Mouse (Mus musculus): Measurements from ENCODE around the gene Lrrn2. TPM values are rescaled to one million over a fixed set of nuclear protein-coding genes. Genes with fewer than 3 reads are reported as not detected.

Gene Lrrn2
- total RNA-seq, 2 experiments from 2014 or later = 218 to 236 TPM

DNA sequence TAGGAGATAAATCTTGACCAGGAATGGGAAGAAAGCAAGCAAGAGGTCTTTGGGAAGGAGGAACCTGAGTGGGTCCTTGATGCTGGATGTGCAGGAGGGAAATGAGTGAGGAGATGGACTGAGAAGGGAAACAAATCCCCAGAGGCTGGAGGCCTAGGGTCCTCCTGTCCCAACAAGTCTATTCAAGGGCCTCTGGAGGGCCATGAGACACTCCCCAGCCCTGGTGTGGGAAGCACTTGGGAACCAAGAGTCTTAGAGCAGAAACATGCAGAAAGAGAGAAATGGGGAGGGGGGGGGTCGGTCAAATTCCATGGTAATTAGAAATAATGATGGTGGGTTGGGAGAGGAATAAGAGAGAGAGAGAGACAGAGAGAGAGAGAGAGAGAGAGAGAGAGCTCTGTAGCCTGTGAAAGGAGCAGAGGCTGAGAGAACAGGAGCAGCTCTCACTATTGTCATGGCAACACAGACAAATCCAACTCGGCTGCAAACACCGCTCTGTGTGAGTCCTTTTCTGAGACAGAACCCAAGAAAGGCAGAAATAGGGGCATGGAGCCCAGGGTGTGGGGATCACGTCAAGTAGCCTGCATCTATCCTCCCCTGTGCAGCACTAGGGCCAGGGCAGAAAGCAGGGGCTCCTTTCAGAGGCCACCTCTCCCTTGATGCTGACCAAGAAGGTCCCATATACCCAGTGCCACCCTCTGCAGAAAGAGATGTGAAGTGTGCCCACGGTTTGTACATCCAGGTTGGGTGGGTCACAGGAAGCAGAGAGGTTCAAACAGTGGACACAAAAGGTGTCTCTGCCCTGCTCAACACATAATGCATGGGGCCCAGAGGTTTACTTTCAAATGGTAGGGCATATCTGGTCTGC lies 21.3 kb upstream of the Lrrn2 start:
- TF ChIP-seq CTCF (conservative IDR thresholded peaks at IDR 0.05) = no peak
- H3K27ac ChIP-seq = peak overlapping the region; percentile 79

DNA sequence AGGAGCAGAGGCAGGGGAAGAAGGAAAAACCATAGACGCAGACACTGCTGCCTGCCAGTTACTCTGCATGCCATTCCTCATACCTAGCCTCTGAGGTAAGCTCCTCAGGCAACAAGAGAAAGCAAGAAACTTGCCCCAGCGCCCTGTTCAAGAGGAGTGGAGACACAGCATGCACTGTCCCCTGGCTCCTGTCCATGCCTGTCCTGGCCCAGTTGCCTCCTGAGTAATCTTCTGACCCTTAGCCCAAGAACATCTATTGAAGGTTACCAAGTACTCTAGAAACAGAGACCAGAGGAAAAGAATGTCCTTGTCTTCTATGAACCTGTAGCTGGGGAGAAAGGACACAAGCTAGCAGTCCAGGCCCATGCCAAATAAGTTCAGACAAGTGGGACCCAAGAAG lies 15.9 kb upstream of the Lrrn2 start:
- no peak overlapping the region for H3K4me3 ChIP-seq

More for the DNA sequence above, 21.3 kb upstream of the Lrrn2 start:
- no peak overlapping the region for H3K4me3 ChIP-seq
- DNase-seq (ENCODE audit: low spot score in 2 of 2) = peak; percentile 44 to 55

DNA sequence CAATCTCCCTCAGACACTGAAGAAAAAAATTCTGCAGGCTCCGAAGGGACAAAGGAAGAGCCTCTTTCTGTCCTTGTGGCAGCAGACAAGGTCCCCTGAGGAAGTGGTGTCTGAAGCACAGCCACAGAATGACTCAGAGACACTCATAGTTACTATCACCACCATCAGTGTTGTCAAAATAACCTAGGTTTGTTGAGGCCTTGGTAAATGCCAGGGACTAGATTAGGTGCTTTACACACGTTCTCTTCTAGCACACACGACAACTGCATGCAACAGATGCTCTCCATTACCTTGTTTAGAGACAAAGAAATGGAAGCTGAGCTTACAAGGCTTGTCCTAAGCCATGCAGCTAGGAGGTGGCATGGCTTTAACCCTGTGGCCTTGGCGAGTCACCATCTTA lies 14.5 kb upstream of the Lrrn2 start:
- H3K27ac ChIP-seq = no peak overlapping the region
- no peak for TF ChIP-seq CTCF (conservative IDR thresholded peaks at IDR 0.05)
- no peak for DNase-seq (ENCODE audit: low spot score in 2 of 2)
- no peak overlapping the region for H3K4me3 ChIP-seq

More for the DNA sequence above, 15.9 kb upstream of the Lrrn2 start:
- no peak for DNase-seq (ENCODE audit: low spot score in 2 of 2)
- TF ChIP-seq CTCF (conservative IDR thresholded peaks at IDR 0.05) = no peak
- H3K27ac ChIP-seq = no peak overlapping the region

DNA sequence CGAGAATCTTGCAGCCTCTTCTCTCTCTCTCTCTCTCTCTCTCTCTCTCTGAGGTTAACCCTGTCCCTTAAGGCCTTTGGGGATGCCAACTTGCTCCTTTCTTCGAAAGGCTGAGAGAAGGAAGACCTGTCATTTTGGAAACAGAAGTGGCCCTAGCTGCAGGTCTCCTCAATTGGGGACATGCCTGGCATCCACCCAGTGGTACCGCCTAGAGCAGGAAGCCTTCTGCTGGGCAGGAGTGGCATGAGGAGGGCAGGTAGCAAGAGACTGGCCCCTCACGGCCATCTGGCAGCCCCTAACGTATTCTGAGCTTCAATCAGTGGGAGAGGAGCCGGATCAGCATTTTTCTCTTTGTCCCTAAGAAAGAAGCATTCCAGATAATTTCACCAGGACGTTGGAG lies 9.7 kb upstream of the Lrrn2 start:
- Histone ChIP-seq H3K4me3 (no peak overlapping the region), H3K27ac (no peak overlapping the region)
- TF ChIP-seq CTCF (conservative IDR thresholded peaks at IDR 0.05) = no peak
- DNase-seq (ENCODE audit: low spot score in 2 of 2) = no peak

DNA sequence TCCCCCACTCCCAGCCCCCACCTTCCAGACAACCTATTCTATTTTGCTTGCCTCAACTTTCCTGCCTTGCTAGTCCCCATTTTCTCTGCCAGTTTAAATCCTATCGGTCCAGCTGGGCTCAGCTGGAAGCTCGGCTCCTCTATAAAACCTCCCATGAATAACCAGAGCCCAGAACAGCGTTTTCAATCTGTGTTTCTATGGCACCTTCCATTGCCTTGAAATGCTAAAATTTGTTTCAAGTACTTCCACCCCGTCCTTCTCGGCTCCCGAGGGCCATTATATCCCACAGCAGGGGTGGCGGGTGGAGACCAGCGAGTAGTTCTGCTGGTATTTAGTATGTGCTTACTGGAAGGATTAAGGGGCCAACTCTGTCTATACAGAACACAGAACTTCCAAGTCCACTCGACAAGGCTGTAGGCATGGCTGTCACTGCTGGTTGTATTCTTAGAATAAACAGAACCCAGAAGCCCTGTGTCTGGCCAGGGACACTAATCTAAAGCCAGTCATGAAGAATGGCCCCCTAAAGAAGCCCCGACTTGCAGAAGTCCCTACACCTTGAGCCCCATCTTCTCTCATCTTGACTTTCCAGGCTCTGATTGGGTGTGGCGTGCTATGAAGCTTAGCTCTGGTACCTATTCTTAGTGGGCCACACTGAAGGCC lies 992 bp upstream of the Lrrn2 start:
- Histone ChIP-seq H3K4me3 (no peak overlapping the region), H3K27ac (peak overlapping the region; percentile 99; the same call in 1 of the 2 replicates)
- TF ChIP-seq CTCF (conservative IDR thresholded peaks at IDR 0.05) = no peak
- no peak for DNase-seq (ENCODE audit: low spot score in 2 of 2)

DNA sequence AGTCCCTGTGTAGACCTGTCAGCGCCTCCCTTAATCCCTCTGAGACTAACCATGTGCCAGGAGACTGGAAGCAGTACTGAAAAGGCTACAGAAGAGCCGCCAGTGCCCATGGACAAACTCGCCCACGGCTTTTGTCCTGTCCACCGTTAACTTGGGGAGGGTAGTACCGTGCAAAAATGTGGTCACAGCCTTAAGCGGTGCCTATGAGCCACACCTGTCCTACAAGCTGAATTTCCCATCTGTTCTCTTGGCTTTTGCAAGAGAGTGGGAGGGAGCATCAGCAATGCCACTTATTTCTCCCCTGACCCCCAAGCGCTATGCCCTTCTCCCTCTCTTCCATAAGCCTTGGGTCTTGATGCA lies 292 bp upstream of the Lrrn2 start:
- no peak for TF ChIP-seq CTCF (conservative IDR thresholded peaks at IDR 0.05)
- Histone ChIP-seq H3K4me3 (peak overlapping the region; percentile 87), H3K27ac (peak overlapping the region; percentile 99)
- DNase-seq (ENCODE audit: low spot score in 2 of 2) = no peak

DNA sequence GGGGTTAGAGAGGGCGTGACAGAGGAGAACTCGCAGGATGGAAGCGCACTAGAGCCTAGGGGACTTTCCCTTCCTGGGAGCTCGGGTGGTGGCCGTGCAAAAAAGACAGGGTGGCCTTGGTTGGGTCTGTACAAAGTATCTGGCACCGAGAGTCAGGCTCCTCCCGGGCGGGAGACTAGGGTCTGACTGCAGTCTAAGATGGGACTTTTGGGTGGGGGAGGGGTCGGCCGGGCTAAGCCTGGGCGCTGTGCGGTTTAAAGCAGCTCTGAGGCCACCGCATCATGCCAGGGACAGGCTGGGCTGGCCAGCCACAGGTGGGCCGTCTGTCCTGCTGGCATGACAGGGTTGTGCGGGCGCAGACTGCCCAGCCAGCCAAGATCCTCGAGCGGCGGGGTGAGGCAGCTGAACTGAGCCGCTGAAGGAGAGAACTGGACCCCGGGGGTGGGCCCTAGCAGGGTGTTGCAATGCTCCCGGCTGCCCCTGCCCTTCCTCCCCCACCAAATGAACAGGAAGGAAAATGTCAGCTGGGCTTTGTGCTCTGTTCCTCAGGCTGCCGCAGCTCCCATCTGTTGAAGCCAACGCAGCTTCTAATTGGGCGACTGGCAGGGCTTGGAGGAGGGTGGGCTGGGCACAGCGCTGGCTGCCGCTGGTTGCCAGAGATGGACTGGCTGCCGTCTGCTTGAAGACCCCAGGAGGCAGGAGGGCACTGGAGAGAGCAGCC lies 1.1 kb downstream of the Lrrn2 start:
- Histone ChIP-seq H3K27ac (peak overlapping the region; percentile 99), H3K4me3 (peak overlapping the region; percentile 87)
- TF ChIP-seq CTCF (conservative IDR thresholded peaks at IDR 0.05) = no peak
- DNase-seq (ENCODE audit: low spot score in 2 of 2) = peak; percentile 72 to 79

DNA sequence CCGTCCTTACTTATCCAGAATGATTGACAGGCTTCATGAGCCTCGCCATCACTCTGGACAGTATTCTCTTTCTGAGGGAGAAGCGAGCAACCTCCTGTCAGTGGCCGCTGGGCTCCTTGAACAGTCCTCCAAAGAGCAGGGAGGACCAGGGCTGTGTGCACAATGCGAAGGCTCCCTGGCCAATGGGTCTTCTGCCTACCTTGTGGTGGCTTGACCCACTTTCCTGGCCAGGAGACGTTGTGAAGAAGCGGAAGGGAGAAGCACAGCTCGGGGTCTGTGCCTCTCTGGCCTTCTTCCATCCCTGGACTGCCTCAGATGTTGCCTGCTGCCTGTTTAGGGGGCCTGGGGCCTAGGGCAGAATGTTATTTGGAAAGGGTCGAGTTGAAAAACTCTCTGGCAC lies 1.8 kb downstream of the Lrrn2 start:
- TF ChIP-seq CTCF (conservative IDR thresholded peaks at IDR 0.05) = no peak
- no peak for DNase-seq (ENCODE audit: low spot score in 2 of 2)
- peak overlapping the region; percentile 99 for H3K27ac ChIP-seq

DNA sequence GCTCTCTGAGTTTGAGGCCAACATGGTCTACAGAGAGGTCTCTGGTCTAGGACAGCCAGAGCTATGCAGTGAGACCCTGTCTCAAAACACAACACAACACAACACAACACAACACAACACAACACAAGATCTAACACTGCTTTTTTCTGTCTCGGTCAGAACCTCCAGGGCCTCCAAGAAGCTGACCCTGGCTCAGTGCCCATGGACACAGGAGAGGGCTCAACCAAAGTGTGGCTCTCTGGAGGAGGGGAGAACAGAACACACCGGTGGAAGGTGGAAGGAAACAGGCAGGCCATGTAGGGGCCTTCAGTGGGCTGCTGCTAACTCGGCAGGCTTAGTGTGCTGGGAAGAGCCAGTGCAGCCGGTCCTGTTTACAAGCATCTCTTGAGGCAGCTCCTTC lies 5.6 kb downstream of the Lrrn2 start:
- TF ChIP-seq CTCF (conservative IDR thresholded peaks at IDR 0.05) = no peak
- H3K4me3 ChIP-seq = peak overlapping the region; percentile 27; the same call in 1 of the 2 replicates
- DNase-seq (ENCODE audit: low spot score in 2 of 2) = no peak
- peak overlapping the region; percentile 99 for H3K27ac ChIP-seq

More for the DNA sequence above, 1.8 kb downstream of the Lrrn2 start:
- peak overlapping the region; percentile 87 for H3K4me3 ChIP-seq

DNA sequence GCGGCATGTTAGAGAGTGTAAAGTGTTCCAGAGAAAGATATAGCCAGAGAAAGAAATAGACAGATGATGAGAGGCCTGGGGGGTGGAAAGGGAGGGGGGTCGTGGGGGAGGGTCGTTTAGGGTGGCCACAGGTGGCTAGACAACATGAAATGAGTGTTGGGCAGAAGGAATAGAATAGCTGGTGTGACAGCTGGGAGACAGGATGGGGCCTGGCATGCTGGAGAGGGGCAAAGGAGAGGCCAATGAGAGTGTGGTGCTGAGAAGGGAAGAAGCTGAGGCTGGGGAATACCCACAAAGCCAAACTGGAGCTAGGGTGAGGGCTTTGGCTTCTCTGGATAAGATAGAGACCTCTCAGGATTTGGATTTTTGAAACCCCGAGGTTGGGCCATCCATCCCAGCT lies 6.6 kb downstream of the Lrrn2 start:
- Histone ChIP-seq H3K4me3 (peak overlapping the region; percentile 27; the same call in 1 of the 2 replicates), H3K27ac (peak overlapping the region; percentile 99)
- no peak for TF ChIP-seq CTCF (conservative IDR thresholded peaks at IDR 0.05)
- DNase-seq (ENCODE audit: low spot score in 2 of 2) = no peak

DNA sequence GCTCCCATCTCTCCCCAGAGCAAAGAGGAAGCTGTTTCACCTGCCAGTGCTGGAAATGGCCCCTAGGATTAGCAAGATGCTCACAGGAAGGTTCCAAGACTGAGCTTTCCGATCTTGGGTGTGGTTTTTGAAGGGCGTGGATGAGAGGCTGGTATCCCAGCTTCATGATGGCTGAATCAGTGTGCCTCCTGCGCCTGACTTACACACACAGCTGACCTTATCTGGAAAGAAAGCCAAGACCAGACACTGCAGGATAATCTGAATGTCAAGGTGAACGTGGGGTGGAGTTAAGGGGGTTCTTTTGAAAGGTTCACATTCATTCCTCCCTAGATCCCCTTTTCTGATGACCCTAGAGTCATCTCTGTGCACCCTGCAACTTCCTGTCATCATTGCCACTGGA lies 8.7 kb downstream of the Lrrn2 start:
- TF ChIP-seq CTCF (conservative IDR thresholded peaks at IDR 0.05) = no peak
- Histone ChIP-seq H3K4me3 (no peak overlapping the region), H3K27ac (peak overlapping the region; percentile 99; the same call in 1 of the 2 replicates)
- DNase-seq (ENCODE audit: low spot score in 2 of 2) = no peak

DNA sequence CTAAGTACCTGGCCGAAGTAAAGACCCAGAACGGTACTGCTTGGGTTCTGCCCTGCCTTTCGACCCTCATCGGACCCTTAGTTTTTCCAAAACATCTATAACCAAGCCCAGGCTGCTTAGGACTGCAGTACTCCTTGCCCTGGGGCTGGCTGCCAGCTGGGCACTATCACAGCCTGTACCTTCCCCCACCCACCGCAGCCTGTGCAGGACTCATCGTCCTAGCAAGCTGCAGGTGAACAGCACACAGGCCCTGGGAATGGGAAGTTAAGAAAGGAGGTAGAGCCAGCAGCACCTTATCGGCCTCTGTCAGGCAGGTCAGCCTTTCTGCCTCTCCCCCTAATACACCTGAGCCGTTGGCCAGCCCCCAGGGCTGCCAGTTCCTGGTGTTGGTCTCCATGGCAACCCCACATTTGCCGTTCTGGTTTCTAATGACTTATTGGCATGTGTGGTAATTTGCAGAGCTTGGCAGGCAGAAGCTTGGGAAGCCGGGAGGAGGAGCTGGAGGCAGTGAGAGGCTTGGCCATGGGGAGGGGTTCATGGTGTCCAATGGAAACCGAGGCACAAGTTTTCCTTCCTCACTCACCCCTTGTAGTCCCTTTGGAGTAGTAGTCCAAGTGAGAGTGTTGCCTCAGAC lies 10.2 kb downstream of the Lrrn2 start:
- Histone ChIP-seq H3K4me3 (peak overlapping the region; percentile 11; the same call in 1 of the 2 replicates), H3K27ac (peak overlapping the region; percentile 99)
- TF ChIP-seq CTCF (conservative IDR thresholded peaks at IDR 0.05) = no peak
- peak in 1 of 2 experiments; percentile 66 for DNase-seq (ENCODE audit: low spot score in 2 of 2)

Measured in layer of hippocampus, adult 2 months (tissue).